Mouse (Mus musculus) erythroblast, embryonic 14.5 days (primary cell): ENCODE data around the gene Utp6. TPM values are rescaled to one million over a fixed set of nuclear protein-coding genes. Genes with fewer than 3 reads are reported as not detected.

Experiments
- H3K27me3 ChIP-seq: 2 replicates; pipeline ENCODE4 v1.6.1; 2012; ENCODE audit warnings: inconsistent platforms; ENCODE audit not compliant: control insufficient read depth
- H3K36me3 ChIP-seq: 2 replicates; pipeline ENCODE4 v1.6.1; 2012; ENCODE audit warnings: mild to moderate bottlenecking, inconsistent platforms; ENCODE audit not compliant: control insufficient read depth
- H3K4me1 ChIP-seq: 2 replicates; pipeline ENCODE4 v1.6.1; 2012; ENCODE audit warnings: inconsistent platforms; ENCODE audit not compliant: control insufficient read depth
- H3K4me3 ChIP-seq: replicated peaks from 2 replicates; pipeline ENCODE3; 2012; ENCODE audit warnings: moderate library complexity, mild to moderate bottlenecking, inconsistent platforms
- H3K9me3 ChIP-seq: 2 replicates; pipeline ENCODE4 v1.6.1; 2012; ENCODE audit warnings: low read length, inconsistent platforms, mixed read lengths; ENCODE audit not compliant: control insufficient read depth
- GATA1 ChIP-seq: IDR thresholded peaks from 2 replicates; pipeline ENCODE4 v1.6.1; 2012; ENCODE audit warnings: low read length, inconsistent platforms, mixed read lengths
- TAL1 ChIP-seq: IDR thresholded peaks from 3 replicates; pipeline ENCODE4 v1.6.1; 2012; ENCODE audit warnings: low read length, inconsistent platforms, mixed read lengths
- polyA plus RNA-seq: library from polyadenylated mRNA; stranded (reverse); fragments of >175 nt; gene quantifications from 2 replicates; pipeline ENCODE4 v1.2.3, GENCODE M21; 2012

Utp6 gene
- polyA plus RNA-seq, 1 experiment = 0.37 TPM

- no peak for TF ChIP-seq GATA1
- no peak for TF ChIP-seq TAL1
- no peak overlapping the region for H3K4me3 ChIP-seq
- H3K27me3 ChIP-seq = peaks cover 2% of the 10 kb centered on the region; the same call in 1 of the 2 replicates
- no peaks in the 10 kb centered on the region for H3K4me1 ChIP-seq
- H3K36me3 ChIP-seq = no peaks in the 10 kb centered on the region
- no peaks in the 10 kb centered on the region for H3K9me3 ChIP-seq
These were observed 41.6 kb downstream of the Utp6 start for GRCm38 (mm10) chr11:79920505-79921025.

GRCm38 (mm10) chr11:79919685-79920504 is 42.3 kb downstream of the Utp6 start:
- TF ChIP-seq TAL1 = no peak
- TF ChIP-seq GATA1 = no peak
- H3K36me3 ChIP-seq = no peaks in the 10 kb centered on the region
- no peaks in the 10 kb centered on the region for H3K4me1 ChIP-seq
- H3K27me3 ChIP-seq = peaks cover 2% of the 10 kb centered on the region; the same call in 1 of the 2 replicates
- H3K4me3 ChIP-seq = no peak overlapping the region
- no peaks in the 10 kb centered on the region for H3K9me3 ChIP-seq

- Histone ChIP-seq H3K4me1 (no peaks in the 10 kb centered on the region), H3K9me3 (no peaks in the 10 kb centered on the region), H3K4me3 (no peak overlapping the region), H3K27me3 (peaks cover 2% of the 10 kb centered on the region; the same call in 1 of the 2 replicates), H3K36me3 (no peaks in the 10 kb centered on the region)
- TF ChIP-seq TAL1 (no peak), GATA1 (no peak)
These were observed 46.4 kb downstream of the Utp6 start for GRCm38 (mm10) chr11:79915696-79916349.

- Histone ChIP-seq H3K9me3 (no peaks in the 10 kb centered on the region), H3K36me3 (no peaks in the 10 kb centered on the region), H3K27me3 (no peaks in the 10 kb centered on the region), H3K4me1 (no peaks in the 10 kb centered on the region), H3K4me3 (no peak overlapping the region)
- TF ChIP-seq TAL1 = no peak
- no peak for TF ChIP-seq GATA1
These were observed 53.3 kb downstream of the Utp6 start for GRCm38 (mm10) chr11:79908600-79909483.

GRCm38 (mm10) chr11:79906920-79907319 is 55.3 kb downstream of the Utp6 start:
- TF ChIP-seq GATA1 = no peak
- TF ChIP-seq TAL1 = no peak
- no peaks in the 10 kb centered on the region for H3K9me3 ChIP-seq
- H3K4me3 ChIP-seq = no peak overlapping the region
- no peaks in the 10 kb centered on the region for H3K4me1 ChIP-seq
- no peaks in the 10 kb centered on the region for H3K27me3 ChIP-seq
- H3K36me3 ChIP-seq = no peaks in the 10 kb centered on the region

- no peaks in the 10 kb centered on the region for H3K27me3 ChIP-seq
- no peaks in the 10 kb centered on the region for H3K4me1 ChIP-seq
- no peaks in the 10 kb centered on the region for H3K9me3 ChIP-seq
- no peaks in the 10 kb centered on the region for H3K36me3 ChIP-seq
- no peak overlapping the region for H3K4me3 ChIP-seq
- TF ChIP-seq GATA1 (no peak), TAL1 (no peak)
These were observed 59.2 kb downstream of the Utp6 start for GRCm38 (mm10) chr11:79902881-79903481.

GRCm38 (mm10) chr11:79901146-79901545 is 61.0 kb downstream of the Utp6 start:
- H3K27me3 ChIP-seq = no peaks in the 10 kb centered on the region
- no peak overlapping the region for H3K4me3 ChIP-seq
- no peaks in the 10 kb centered on the region for H3K4me1 ChIP-seq
- TF ChIP-seq GATA1 (no peak), TAL1 (no peak)
- no peaks in the 10 kb centered on the region for H3K36me3 ChIP-seq
- H3K9me3 ChIP-seq = no peaks in the 10 kb centered on the region

- Histone ChIP-seq H3K9me3 (no peaks in the 10 kb centered on the region), H3K36me3 (no peaks in the 10 kb centered on the region), H3K4me1 (no peaks in the 10 kb centered on the region; the same call in 1 of the 2 replicates), H3K4me3 (no peak overlapping the region), H3K27me3 (no peaks in the 10 kb centered on the region)
- TF ChIP-seq TAL1 (no peak), GATA1 (no peak)
These were observed 69.9 kb downstream of the Utp6 start for GRCm38 (mm10) chr11:79892259-79892658.
